Comparison of ENCODE assay signal across 22 mouse cellular contexts in the genomic region with DNA sequence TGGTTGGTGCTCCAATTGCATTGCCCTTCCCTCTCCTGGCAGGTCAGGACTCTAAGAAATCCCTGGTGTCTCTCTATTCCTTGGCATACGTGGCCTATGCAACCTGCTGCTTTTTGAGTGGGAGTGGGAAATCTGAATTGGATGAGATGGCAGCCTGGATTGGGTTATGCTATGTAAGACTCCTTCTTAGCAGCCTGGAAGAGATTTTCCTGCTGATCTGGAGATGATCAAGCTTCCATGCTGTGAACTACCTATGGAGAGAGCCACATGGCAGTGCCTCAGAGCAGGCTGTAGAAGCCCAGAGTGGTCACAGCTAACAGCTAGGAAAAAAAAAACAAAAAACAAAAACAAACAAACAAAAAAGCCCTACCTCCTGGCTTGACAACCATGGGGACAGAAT.
A peak's percentile ranks its signal among the peaks of the same experiment; 100 is the strongest.
DNase-seq lines count a peak whose midpoint lies in the region; ATAC-seq lines count a peak whose summit lies in the region.
"Had no signal": no experiment of that assay in that cellular context is flagged by ENCODE, and none has a peak within 500 bp of the region (broad histone marks: within the 10 kb centered on the region; RNA-seq: fewer than 3 reads in every experiment).

No protein-coding gene starts in this region.

- H3K27ac ChIP-seq in midbrain, embryonic 15.5 days = no peak overlapping the region
- H3K27ac ChIP-seq: embryonic facial prominence, embryonic 10.5 days; forebrain, embryonic 10.5 days; gastrocnemius, adult 2 months; hindbrain, embryonic 12.5 days had no signal

- H3K9me3 ChIP-seq in midbrain, embryonic 15.5 days = no peaks in the 10 kb centered on the region
- H3K9me3 ChIP-seq: embryonic facial prominence, embryonic 10.5 days; forebrain, embryonic 10.5 days; hindbrain, embryonic 12.5 days had no signal

- H3K4me2 ChIP-seq in midbrain, embryonic 15.5 days = no peak overlapping the region
- H3K4me2 ChIP-seq: hindbrain, embryonic 12.5 days had no signal

- ATAC-seq in erythroid progenitor cell, adult 5-6 weeks (replicated peaks; ENCODE audit: low FRiP score, poor library complexity, severe bottlenecking) = no peak
- ATAC-seq in midbrain, embryonic 15.5 days (replicated peaks) = no peak
- no peak for ATAC-seq in monocyte, adult 5-6 weeks (replicated peaks; ENCODE audit: insufficient number of reproducible peaks, low FRiP score, low TSS enrichment, poor library complexity, severe bottlenecking)
- ATAC-seq: activated CD4-positive, CD25-positive, alpha-beta regulatory T cell, adult 4 months; forebrain, embryonic 14.5 days; hindbrain, embryonic 16.5 days; inflammation-experienced regulatory T-cells, adult 6 months; intestine, postnatal 0 days; Patski had no signal

- no peaks in the 10 kb centered on the region for H3K27me3 ChIP-seq in midbrain, embryonic 15.5 days (replicated peaks)
- H3K27me3 ChIP-seq: hindbrain, embryonic 12.5 days had no signal

- DNase-seq in brain, adult 2 months (ENCODE audit: low read depth, low spot score) = peak; percentile 90
- peak; percentile 60 to 66 for DNase-seq in cerebellum, adult 18-20 months
- DNase-seq in cerebellum, adult 9-11 months = peak; percentile 84
- DNase-seq in cerebellum, postnatal 36 days = peak; percentile 50 to 71
- DNase-seq: adrenal gland, postnatal 14 days; gastrocnemius, adult 2 months; gastrocnemius, postnatal 36 days; heart, adult 11 months; heart, postnatal 10 days; heart, postnatal 4 days had no signal

- no peak overlapping the region for H3K4me3 ChIP-seq in midbrain, embryonic 15.5 days
- H3K4me3 ChIP-seq: embryonic facial prominence, embryonic 10.5 days; forebrain, embryonic 10.5 days; gastrocnemius, adult 2 months; hindbrain, embryonic 12.5 days had no signal

- WGBS in midbrain, embryonic 15.5 days = 74% methylated on average over 1 of the region's 1 CpGs

- no peaks in the 10 kb centered on the region for H3K36me3 ChIP-seq in midbrain, embryonic 15.5 days (replicated peaks)
- H3K36me3 ChIP-seq: embryonic facial prominence, embryonic 10.5 days; forebrain, embryonic 10.5 days; hindbrain, embryonic 12.5 days had no signal

- no peaks in the 10 kb centered on the region for H3K4me1 ChIP-seq in midbrain, embryonic 15.5 days
- H3K4me1 ChIP-seq: embryonic facial prominence, embryonic 10.5 days; forebrain, embryonic 10.5 days; hindbrain, embryonic 12.5 days had no signal

- no peak overlapping the region for H3K9ac ChIP-seq in midbrain, embryonic 15.5 days
- H3K9ac ChIP-seq: hindbrain, embryonic 12.5 days had no signal
